Mouse (Mus musculus) forebrain, embryonic 12.5 days (tissue): ENCODE results near the gene Dync1i1. TPM values are rescaled to one million over a fixed set of nuclear protein-coding genes. Genes with fewer than 3 reads are reported as not detected.

Experiments
- ATAC-seq: fragments of 200-750 bp; cut with Nextera tagmentation; 2 replicates; pipeline ENCODE4 v1.8.0; 2017; ENCODE audit warnings: moderate TSS enrichment; ENCODE audit not compliant: low FRiP score
- H3K27ac ChIP-seq: fragments of 300-500 bp; sonication (generic); 2 replicates; pipeline ENCODE4 v1.5.1; 2016; ENCODE audit warnings: mild to moderate bottlenecking
- H3K27me3 ChIP-seq: fragments of 300-500 bp; sonication (generic); 2 replicates; pipeline ENCODE4 v1.6.1; 2016; ENCODE audit warnings: mild to moderate bottlenecking
- H3K36me3 ChIP-seq: fragments of 300-500 bp; sonication (generic); replicated peaks from 2 replicates; pipeline ENCODE4 v1.6.1; 2016; ENCODE audit warnings: mild to moderate bottlenecking
- H3K4me1 ChIP-seq: fragments of 300-500 bp; sonication (generic); 2 replicates; pipeline ENCODE4 v1.6.1; 2016
- H3K4me2 ChIP-seq: fragments of 300-500 bp; sonication (generic); 2 replicates; pipeline ENCODE4 v1.6.1; 2016; ENCODE audit warnings: mild to moderate bottlenecking, moderate library complexity
- H3K4me3 ChIP-seq: fragments of 300-500 bp; sonication (generic); replicated peaks from 2 replicates; pipeline ENCODE4 v1.5.1; 2016; ENCODE audit warnings: mild to moderate bottlenecking
- H3K9ac ChIP-seq: fragments of 300-500 bp; sonication (generic); 2 replicates; pipeline ENCODE4 v1.6.1; 2016; ENCODE audit warnings: mild to moderate bottlenecking
- H3K9me3 ChIP-seq: fragments of 300-500 bp; sonication (generic); 2 replicates; pipeline ENCODE4 v1.6.1; 2016
- WGBS: fragments of 180-500 bp; shearing (Covaris S2); methylation state at CpG from one replicate; pipeline ENCODE4 v1.1.7; 2016; 5-methylcytosine and 5-hydroxymethylcytosine counted together
- polyA plus RNA-seq: library from polyadenylated mRNA; unstranded; fragments of >200 nt; fragmentation: Nextera tagmentation; extraction: Ambion mirVana; gene quantifications from 2 replicates; pipeline ENCODE4 v1.2.1, GENCODE M21; 2016

Gene Dync1i1
- polyA plus RNA-seq, 1 experiment from 2014 or later, result 5.0 TPM

DNA sequence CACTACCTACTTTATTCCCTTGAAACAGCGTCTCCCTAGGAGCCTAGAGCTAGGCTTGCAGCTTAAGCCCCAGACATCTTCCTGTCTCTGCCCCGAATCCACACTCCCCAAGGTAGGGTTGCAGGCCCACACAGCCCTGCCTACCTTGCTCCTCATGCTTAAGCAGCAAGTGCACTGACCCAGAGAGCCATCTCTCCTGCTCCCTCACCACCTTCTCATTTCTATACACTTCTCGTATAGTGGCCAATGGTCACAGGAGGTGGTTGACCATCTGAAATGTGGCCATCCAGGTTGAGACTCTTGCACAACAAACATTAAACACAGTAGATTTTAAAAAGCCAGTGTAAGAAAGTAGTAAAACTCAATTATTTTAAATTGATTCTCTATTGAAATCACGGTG lies 141.8 kb downstream of the Dync1i1 start:
- no peak overlapping the region for H3K27ac ChIP-seq
- H3K4me1 ChIP-seq, result no peaks in the 10 kb centered on the region
- H3K4me2 ChIP-seq, result no peak overlapping the region
- no peak overlapping the region for H3K4me3 ChIP-seq
- 90% methylated on average over 4 of the region's 4 CpGs for WGBS
- no peaks in the 10 kb centered on the region for H3K36me3 ChIP-seq
- ATAC-seq, result no peak
- H3K9ac ChIP-seq, result no peak overlapping the region
- H3K9me3 ChIP-seq, result no peaks in the 10 kb centered on the region
- H3K27me3 ChIP-seq, result no peaks in the 10 kb centered on the region

DNA sequence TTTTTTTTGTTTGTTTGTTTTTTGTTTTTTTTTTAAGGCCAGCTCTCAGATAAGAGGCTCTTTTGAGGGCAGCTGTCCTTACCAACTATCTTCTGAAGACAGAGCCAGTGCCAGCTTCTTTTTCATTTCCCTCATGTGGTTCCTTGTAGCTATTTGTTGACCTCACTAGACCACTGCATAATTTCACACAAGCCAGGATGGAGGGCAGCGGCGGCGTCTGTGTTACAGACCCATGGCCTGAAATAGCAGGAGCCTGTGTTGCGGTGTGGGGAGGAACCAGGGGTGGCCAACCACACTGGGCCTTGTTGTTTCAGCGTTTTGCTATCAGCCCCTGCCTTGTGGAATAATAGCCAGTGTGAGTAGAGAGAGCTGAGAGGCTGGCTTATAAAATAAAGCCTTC lies 145.6 kb downstream of the Dync1i1 start:
- no peak for ATAC-seq

DNA sequence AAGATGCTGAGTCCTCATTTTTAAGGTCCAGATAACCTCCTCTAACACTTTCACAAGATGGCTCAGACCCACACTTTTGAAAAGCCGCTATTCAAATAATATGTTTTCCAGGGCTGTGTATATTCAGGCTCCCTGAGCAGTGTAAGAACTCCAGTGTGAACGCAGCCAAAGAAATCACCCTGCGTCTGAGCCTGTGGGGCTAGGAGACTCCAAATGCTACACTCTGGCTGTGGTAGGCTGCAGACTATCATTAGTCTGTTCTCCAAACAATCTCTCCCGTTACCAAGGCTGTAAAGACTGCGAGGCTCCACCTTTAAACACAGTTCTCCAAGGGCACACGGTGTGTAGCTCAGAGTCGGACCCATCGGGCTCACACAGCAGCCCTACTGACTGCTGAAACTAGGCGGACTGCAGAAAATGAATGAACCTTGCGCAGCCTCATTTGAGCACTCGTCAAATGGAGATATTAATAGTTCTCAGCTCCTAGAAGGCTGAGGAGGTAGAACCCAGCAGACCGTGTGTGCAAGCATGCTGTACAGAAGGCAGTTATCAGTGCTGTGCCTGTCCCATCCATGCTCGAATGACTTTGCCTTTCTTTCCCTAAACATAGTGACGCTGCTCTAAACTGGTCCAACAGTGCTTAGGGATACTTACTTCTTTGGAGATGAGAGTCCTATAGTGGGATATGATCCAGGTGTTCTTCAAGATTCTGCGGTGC lies 146.3 kb downstream of the Dync1i1 start:
- 89% methylated on average over 15 of the region's 15 CpGs for WGBS
- H3K27me3 ChIP-seq, result no peaks in the 10 kb centered on the region
- H3K27ac ChIP-seq, result no peak overlapping the region
- H3K4me1 ChIP-seq, result no peaks in the 10 kb centered on the region
- ATAC-seq, result no peak
- no peak overlapping the region for H3K4me3 ChIP-seq
- H3K4me2 ChIP-seq, result no peak overlapping the region
- H3K36me3 ChIP-seq, result no peaks in the 10 kb centered on the region
- no peaks in the 10 kb centered on the region for H3K9me3 ChIP-seq
- no peak overlapping the region for H3K9ac ChIP-seq

More for the DNA sequence above, 145.6 kb downstream of the Dync1i1 start:
- no peaks in the 10 kb centered on the region for H3K4me1 ChIP-seq
- no peak overlapping the region for H3K4me2 ChIP-seq
- H3K9me3 ChIP-seq, result no peaks in the 10 kb centered on the region
- WGBS, result 84% methylated on average over 5 of the region's 5 CpGs
- H3K27me3 ChIP-seq, result no peaks in the 10 kb centered on the region
- no peak overlapping the region for H3K9ac ChIP-seq
- H3K27ac ChIP-seq, result no peak overlapping the region
- no peak overlapping the region for H3K4me3 ChIP-seq
- no peaks in the 10 kb centered on the region for H3K36me3 ChIP-seq

DNA sequence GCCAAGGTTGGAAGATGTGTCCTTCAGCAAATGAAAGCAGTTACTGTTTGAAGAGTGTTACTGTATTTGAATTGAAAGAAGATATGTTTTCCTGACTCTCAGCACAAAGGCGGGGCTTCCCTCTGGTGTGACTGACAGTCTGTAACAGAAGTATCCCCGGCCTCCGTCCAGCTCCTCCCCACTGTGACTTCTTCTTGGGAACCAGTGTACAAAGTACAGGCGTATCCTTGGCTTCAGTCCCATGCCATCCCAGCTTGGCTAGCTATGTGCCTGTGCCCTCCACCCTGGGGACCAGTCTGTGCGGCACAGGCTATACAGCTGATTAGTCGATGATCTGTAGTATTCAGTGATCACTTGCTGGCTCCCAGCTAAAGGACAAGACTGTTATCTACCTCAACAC lies 163.9 kb downstream of the Dync1i1 start:
- no peaks in the 10 kb centered on the region for H3K4me1 ChIP-seq
- H3K4me3 ChIP-seq, result no peak overlapping the region
- no peak overlapping the region for H3K27ac ChIP-seq
- no peaks in the 10 kb centered on the region for H3K9me3 ChIP-seq
- no peak overlapping the region for H3K4me2 ChIP-seq
- 0 out of 2 replicates have a peak, but pooled peaks cover 3% of the 10 kb centered on the region for H3K27me3 ChIP-seq
- no peak overlapping the region for H3K9ac ChIP-seq
- WGBS, result 86% methylated on average over 6 of the region's 6 CpGs
- ATAC-seq, result no peak
- H3K36me3 ChIP-seq, result no peaks in the 10 kb centered on the region

DNA sequence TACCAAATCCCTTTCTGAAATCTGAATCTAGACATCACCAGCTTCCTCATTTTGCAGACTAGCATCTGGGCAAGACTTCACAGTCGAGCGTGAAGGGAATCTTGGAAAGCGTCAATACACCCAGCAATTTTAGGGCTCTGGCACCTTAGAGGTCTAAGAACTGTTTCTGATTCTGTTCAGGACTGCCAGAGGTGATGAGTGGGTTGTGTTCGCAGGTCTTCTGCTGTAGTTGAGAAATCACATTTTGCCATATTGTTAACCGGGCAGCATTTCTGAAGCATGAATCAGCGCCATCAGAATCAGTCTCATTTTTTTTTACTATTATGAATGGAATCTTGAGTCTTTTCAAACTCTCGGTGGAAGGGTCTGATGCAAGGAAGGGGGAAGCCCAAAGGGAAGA lies 185.9 kb downstream of the Dync1i1 start:
- WGBS, result 79% methylated on average over 7 of the region's 7 CpGs

DNA sequence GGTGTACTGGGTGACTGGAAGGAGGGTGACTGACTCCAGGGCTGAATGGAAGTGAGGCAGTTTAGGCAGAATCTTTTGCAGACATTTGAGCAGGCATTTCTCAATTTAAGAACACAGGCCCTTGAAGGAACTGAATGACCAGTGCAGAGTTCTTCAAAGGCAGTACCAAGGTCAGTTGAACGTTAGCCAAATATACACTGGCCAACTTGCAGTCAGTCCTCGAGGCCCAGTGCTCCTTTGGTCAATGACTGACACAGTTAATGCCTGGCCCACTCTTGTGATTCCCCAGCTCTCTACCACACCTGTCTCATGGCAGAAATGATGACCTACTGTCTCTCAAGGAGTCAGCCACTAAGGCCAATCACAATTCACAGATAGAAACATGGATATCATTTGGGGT lies 189.6 kb downstream of the Dync1i1 start:
- no peak overlapping the region for H3K4me3 ChIP-seq
- H3K27me3 ChIP-seq, result no peaks in the 10 kb centered on the region
- no peak overlapping the region for H3K27ac ChIP-seq
- H3K9me3 ChIP-seq, result no peaks in the 10 kb centered on the region
- no peaks in the 10 kb centered on the region for H3K36me3 ChIP-seq
- no peak overlapping the region for H3K4me2 ChIP-seq
- no peak overlapping the region for H3K9ac ChIP-seq
- no peaks in the 10 kb centered on the region for H3K4me1 ChIP-seq
- 82% methylated on average over 2 of the region's 2 CpGs for WGBS
- no peak for ATAC-seq

More for the DNA sequence above, 185.9 kb downstream of the Dync1i1 start:
- Histone ChIP-seq H3K9me3 (no peaks in the 10 kb centered on the region), H3K27ac (no peak overlapping the region), H3K27me3 (no peaks in the 10 kb centered on the region), H3K4me2 (no peak overlapping the region), H3K9ac (no peak overlapping the region), H3K4me1 (no peaks in the 10 kb centered on the region), H3K36me3 (no peaks in the 10 kb centered on the region), H3K4me3 (no peak overlapping the region)
- no peak for ATAC-seq

DNA sequence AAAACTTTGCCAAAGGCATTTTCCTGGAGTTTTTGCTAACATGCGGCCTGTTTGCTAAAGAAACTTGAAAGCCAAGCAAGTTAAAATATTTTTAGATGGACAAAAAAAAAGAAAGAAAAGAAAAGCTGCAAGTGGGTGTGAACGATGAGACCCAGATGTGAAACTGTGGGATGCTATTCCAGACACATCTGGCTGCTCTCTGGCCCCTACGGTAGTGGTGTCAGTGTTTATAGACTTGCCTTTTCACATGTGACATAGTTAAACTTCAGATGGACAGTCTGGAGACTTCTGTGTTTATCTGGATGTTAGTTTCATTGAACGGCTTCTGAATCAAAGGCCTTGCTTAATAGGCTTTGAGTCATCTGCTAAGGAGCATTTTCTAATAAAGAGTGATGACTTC lies 195.2 kb downstream of the Dync1i1 start:
- Histone ChIP-seq H3K9ac (no peak overlapping the region), H3K27me3 (no peaks in the 10 kb centered on the region), H3K4me3 (no peak overlapping the region), H3K9me3 (no peaks in the 10 kb centered on the region), H3K4me1 (no peaks in the 10 kb centered on the region; the same call in 1 of the 2 replicates), H3K27ac (no peak overlapping the region), H3K4me2 (no peak overlapping the region), H3K36me3 (no peaks in the 10 kb centered on the region)
- WGBS, result 82% methylated on average over 4 of the region's 4 CpGs
- ATAC-seq, result no peak

DNA sequence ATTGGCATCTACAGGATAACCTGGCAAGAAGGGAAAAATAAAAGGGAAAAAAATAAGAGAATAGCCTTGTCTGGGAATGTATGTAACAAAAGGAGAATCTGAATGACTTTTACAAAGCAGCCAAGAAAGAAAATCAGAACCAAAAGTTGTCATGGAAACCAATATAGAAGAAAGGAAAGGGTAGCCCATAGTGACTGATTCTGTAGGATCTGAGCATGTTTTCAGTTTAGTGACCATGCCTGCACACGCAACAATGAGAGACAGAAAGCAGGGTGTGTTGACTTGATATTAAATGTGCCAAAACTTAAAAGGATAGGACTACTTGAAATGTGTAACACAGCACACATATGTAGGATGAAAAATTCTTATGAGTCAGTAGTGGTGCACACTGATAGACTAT lies 197.2 kb downstream of the Dync1i1 start:
- no peak overlapping the region for H3K4me3 ChIP-seq
- no peak overlapping the region for H3K4me2 ChIP-seq
- no peaks in the 10 kb centered on the region for H3K27me3 ChIP-seq
- H3K9me3 ChIP-seq, result no peaks in the 10 kb centered on the region
- no peak overlapping the region for H3K27ac ChIP-seq
- H3K36me3 ChIP-seq, result no peaks in the 10 kb centered on the region
- ATAC-seq, result no peak
- H3K9ac ChIP-seq, result no peak overlapping the region
- H3K4me1 ChIP-seq, result no peaks in the 10 kb centered on the region; the same call in 1 of the 2 replicates
- 51% methylated on average over 1 of the region's 1 CpGs for WGBS

DNA sequence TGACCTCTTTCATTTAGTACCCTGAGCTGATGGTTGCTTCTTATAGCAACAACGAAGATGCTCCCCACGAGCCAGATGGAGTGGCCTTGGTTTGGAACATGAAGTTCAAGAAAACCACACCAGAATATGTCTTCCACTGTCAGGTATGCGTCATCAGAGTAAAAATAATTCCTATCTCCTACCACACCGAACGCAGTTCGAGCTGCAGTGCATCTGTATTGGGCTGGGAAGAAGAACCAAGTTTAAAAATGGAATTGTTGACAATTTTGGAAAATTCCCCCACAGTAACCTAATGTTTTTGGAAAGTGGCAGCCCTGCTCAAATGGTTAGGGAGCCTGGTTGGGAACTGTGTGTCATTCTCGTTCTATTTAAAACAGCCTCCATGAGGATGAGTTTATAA lies 197.7 kb downstream of the Dync1i1 start:
- no peak for ATAC-seq
- H3K9ac ChIP-seq, result no peak overlapping the region
- 92% methylated on average over 7 of the region's 7 CpGs for WGBS

DNA sequence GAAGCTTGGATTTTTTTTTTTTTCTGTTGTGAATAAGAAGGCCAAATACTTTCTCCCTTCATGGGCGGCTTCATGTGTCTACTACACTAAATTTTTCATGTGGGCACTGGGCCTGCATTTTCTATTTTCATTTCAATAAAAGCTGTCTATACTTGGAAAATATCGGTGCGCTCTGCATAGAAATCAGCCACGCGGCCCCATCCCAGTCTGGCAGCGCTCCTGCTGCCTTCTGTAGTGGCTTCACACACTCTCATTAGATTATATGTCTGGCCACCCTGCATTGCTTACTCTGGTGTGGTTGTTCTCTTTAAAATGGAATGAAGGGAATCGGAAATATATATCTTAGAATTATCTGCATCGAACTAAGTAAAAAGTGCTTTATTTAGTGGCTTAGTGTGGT lies 204.7 kb downstream of the Dync1i1 start:
- H3K27me3 ChIP-seq, result no peaks in the 10 kb centered on the region
- no peak overlapping the region for H3K4me3 ChIP-seq
- H3K36me3 ChIP-seq, result no peaks in the 10 kb centered on the region
- 94% methylated on average over 8 of the region's 8 CpGs for WGBS
- H3K9ac ChIP-seq, result no peak overlapping the region
- H3K9me3 ChIP-seq, result no peaks in the 10 kb centered on the region
- H3K4me2 ChIP-seq, result no peak overlapping the region
- H3K4me1 ChIP-seq, result no peaks in the 10 kb centered on the region
- H3K27ac ChIP-seq, result no peak overlapping the region
- no peak for ATAC-seq

More for the DNA sequence above, 197.7 kb downstream of the Dync1i1 start:
- Histone ChIP-seq H3K9me3 (no peaks in the 10 kb centered on the region), H3K27me3 (no peaks in the 10 kb centered on the region), H3K27ac (no peak overlapping the region), H3K4me1 (no peaks in the 10 kb centered on the region; the same call in 1 of the 2 replicates), H3K36me3 (no peaks in the 10 kb centered on the region), H3K4me2 (no peak overlapping the region), H3K4me3 (no peak overlapping the region)

DNA sequence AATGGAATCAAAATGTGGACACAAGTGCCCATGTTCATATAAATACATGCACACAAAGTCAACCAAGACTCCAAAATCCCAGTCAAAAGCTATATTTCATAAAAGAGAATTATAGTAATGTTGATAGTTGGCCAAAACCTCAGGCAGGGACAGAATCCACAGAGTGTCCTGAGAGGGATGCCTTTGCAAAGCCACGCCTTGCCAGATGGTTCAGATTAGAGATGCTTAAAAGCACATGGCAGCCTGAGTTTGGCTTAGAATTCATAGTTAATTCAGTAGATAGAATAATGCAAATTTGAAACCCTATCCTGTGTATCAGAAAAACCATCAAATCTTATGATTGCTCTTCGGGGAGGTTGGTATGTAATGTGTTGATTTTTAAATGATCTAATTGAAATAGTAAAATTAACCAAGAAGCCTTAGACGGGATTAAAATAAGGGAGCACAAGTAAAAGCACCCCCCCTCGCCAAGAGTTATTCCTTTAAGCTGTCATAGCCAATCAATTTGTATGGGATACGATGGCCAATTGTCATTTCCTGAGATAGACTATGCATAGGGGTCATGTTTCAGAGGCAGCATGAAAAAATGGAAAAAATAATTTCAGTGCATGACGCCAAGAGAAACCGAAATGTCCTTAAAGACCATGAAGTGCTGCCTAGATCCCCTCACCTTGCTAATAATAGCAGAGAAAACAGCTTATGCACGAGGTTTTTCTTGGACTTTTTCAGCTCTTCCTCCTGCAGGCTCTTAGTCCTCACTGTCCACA lies 210.3 kb downstream of the Dync1i1 start:
- no peaks in the 10 kb centered on the region for H3K9me3 ChIP-seq
- no peak overlapping the region for H3K9ac ChIP-seq
- H3K27me3 ChIP-seq, result no peaks in the 10 kb centered on the region
- no peak overlapping the region for H3K4me2 ChIP-seq
- H3K27ac ChIP-seq, result no peak overlapping the region
- ATAC-seq, result no peak
- H3K4me3 ChIP-seq, result no peak overlapping the region
- H3K4me1 ChIP-seq, result no peaks in the 10 kb centered on the region
- 82% methylated on average over 8 of the region's 8 CpGs for WGBS
- no peaks in the 10 kb centered on the region for H3K36me3 ChIP-seq

DNA sequence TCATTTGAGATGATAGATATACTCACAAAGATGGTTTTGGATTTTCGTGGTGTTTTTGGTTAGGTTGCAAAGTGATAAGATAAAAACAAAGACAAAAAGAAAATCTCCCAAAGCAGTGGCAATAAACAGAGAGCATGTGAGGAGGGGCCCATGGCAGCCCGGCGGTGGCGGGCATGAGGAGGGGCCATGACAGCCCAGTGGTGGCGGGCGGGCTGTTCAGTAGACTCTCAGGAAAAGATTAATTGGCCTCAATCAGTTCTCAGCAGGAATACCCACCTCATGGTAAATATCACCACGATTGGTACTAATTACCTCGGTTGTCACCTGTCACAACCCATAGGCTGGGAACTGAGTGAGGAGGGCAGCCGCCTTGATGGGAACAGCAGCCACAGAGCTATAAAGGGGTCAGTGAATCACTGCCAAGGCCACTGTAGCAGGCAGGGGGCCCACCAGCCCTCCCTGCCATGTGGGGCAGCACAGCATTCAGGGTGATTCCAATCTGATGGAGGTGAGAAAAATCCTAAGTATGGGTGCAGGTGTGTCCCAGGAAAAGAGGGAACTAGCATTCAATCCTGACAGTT lies 224.5 kb downstream of the Dync1i1 start:
- Histone ChIP-seq H3K4me1 (no peaks in the 10 kb centered on the region), H3K9me3 (no peaks in the 10 kb centered on the region), H3K9ac (no peak overlapping the region), H3K27ac (no peak overlapping the region), H3K4me2 (no peak overlapping the region), H3K27me3 (no peaks in the 10 kb centered on the region), H3K4me3 (no peak overlapping the region), H3K36me3 (no peaks in the 10 kb centered on the region)
- WGBS, result 78% methylated on average over 9 of the region's 9 CpGs
- peak; percentile 69; the same call in 1 of the 2 replicates for ATAC-seq
